Mouse (Mus musculus) CH12.LX (cell line): ENCODE measurements around the gene Arl8b. TPM values are rescaled to one million over a fixed set of nuclear protein-coding genes. Genes with fewer than 3 reads are reported as not detected.

Source experiments
- DNase-seq: peaks from one replicate; pipeline ENCODE4 v3.0.0-alpha.2; 2013; ENCODE audit errors: extremely low read depth
- H3K27ac ChIP-seq: 2 replicates; pipeline ENCODE4 v1.5.1; 2012; ENCODE audit warnings: low read depth, mild to moderate bottlenecking, control low read depth, moderate library complexity; ENCODE audit not compliant: insufficient read depth
- H3K27me3 ChIP-seq: replicated peaks from 2 replicates; pipeline ENCODE3; 2012; ENCODE audit warnings: inconsistent platforms
- H3K36me3 ChIP-seq, 2 experiments: replicated peaks in 1 of 2; 2 replicates each; pipeline versions ENCODE3 to v1.6.1; 2012; ENCODE audit warnings: inconsistent platforms in 1 of 2, low read length in 1 of 2, mild to moderate bottlenecking in 1 of 2, mixed read lengths in 1 of 2, moderate library complexity in 1 of 2; ENCODE audit not compliant: control insufficient read depth in 1 of 2, insufficient read depth in 1 of 2
- H3K4me1 ChIP-seq, 2 experiments: 2 replicates each; pipeline ENCODE4 v1.6.1; 2012; ENCODE audit warnings: inconsistent platforms in 1 of 2, moderate library complexity in 1 of 2; ENCODE audit not compliant: insufficient read depth in 2 of 2, control insufficient read depth in 1 of 2
- H3K4me2 ChIP-seq: 2 replicates; pipeline ENCODE4 v1.6.1; 2012; ENCODE audit warnings: low read depth, mild to moderate bottlenecking, control low read depth; ENCODE audit not compliant: poor library complexity, insufficient read depth, severe bottlenecking
- H3K4me3 ChIP-seq, 3 experiments: fragments of 150-350 bp in 1 of 3; sonication (generic) in 1 of 3; replicated peaks in 1 of 3; 2 replicates each; pipeline versions ENCODE3 to v1.5.1; 2011 to 2012; ENCODE audit warnings: low read depth in 2 of 3, low read length in 2 of 3, mild to moderate bottlenecking in 2 of 3, moderate library complexity in 2 of 3, control low read depth in 1 of 3, improper control_type of control experiment in 1 of 3, inconsistent platforms in 1 of 3, mixed read lengths in 1 of 3; ENCODE audit not compliant: poor library complexity in 1 of 3
- H3K79me2 ChIP-seq: replicated peaks from 2 replicates; pipeline ENCODE4 v1.6.1; 2012; ENCODE audit warnings: mild to moderate bottlenecking, moderate library complexity; ENCODE audit not compliant: control insufficient read depth, poor library complexity, insufficient read depth, severe bottlenecking; ENCODE audit errors: extremely low read depth
- H3K9ac ChIP-seq: 2 replicates; pipeline ENCODE4 v1.6.1; 2012; ENCODE audit warnings: low read depth, mild to moderate bottlenecking, control low read depth, moderate library complexity; ENCODE audit not compliant: insufficient read depth
- H3K9me3 ChIP-seq: replicated peaks from 2 replicates; pipeline ENCODE3; 2012; ENCODE audit warnings: low read length, inconsistent platforms, mixed read lengths
- BHLHE40 ChIP-seq: IDR thresholded peaks from 2 replicates; pipeline ENCODE4 v1.6.1; 2011; ENCODE audit warnings: mild to moderate bottlenecking, low read depth, low read length, improper control_type of control experiment
- CHD1 ChIP-seq: IDR thresholded peaks from 2 replicates; pipeline ENCODE4 v1.6.1; 2012; ENCODE audit warnings: low read depth, low read length, improper control_type of control experiment, inconsistent platforms
- CTCF ChIP-seq, 2 experiments: IDR thresholded peaks in 1 of 2; conservative IDR thresholded peaks in 1 of 2; 2 replicates each; pipeline ENCODE4 v1.5.1; 2011 to 2012; ENCODE audit warnings: low read depth in 2 of 2, low read length in 2 of 2, improper control_type of control experiment in 1 of 2, inconsistent platforms in 1 of 2, mild to moderate bottlenecking in 1 of 2, moderate library complexity in 1 of 2
- EP300 ChIP-seq: IDR thresholded peaks from 2 replicates; pipeline ENCODE4 v1.6.1; 2011; ENCODE audit warnings: low read length, improper control_type of control experiment
- GABPA ChIP-seq: IDR thresholded peaks from 2 replicates; pipeline ENCODE4 v1.6.1; 2012; ENCODE audit warnings: low read depth, low read length, improper control_type of control experiment, inconsistent platforms; ENCODE audit not compliant: insufficient replicate concordance
- JUND ChIP-seq: conservative IDR thresholded peaks from 2 replicates; pipeline ENCODE4 v1.6.1; 2011; ENCODE audit warnings: low read depth, low read length, improper control_type of control experiment
- KAT2A ChIP-seq: IDR thresholded peaks from 2 replicates; pipeline ENCODE4 v1.6.1; 2012; ENCODE audit warnings: low read length, improper control_type of control experiment, inconsistent platforms; ENCODE audit not compliant: insufficient replicate concordance
- MAFK ChIP-seq: IDR thresholded peaks from 2 replicates; pipeline ENCODE4 v1.6.1; 2011; ENCODE audit warnings: low read length, improper control_type of control experiment; ENCODE audit not compliant: insufficient replicate concordance
- MAX ChIP-seq: IDR thresholded peaks from 2 replicates; pipeline ENCODE4 v1.6.1; 2011; ENCODE audit warnings: low read length, improper control_type of control experiment
- MAZ ChIP-seq: IDR thresholded peaks from 2 replicates; pipeline ENCODE4 v1.6.1; 2012; ENCODE audit warnings: low read depth, mild to moderate bottlenecking, inconsistent platforms, low read length, improper control_type of control experiment, moderate library complexity
- MEF2A ChIP-seq: IDR thresholded peaks from 2 replicates; pipeline ENCODE4 v1.6.1; 2014; ENCODE audit warnings: low read depth, mild to moderate bottlenecking, inconsistent platforms, low read length, improper control_type of control experiment, borderline replicate concordance
- MXI1 ChIP-seq: IDR thresholded peaks from 2 replicates; pipeline ENCODE4 v1.6.1; 2011; ENCODE audit warnings: mild to moderate bottlenecking, low read depth, low read length, improper control_type of control experiment
- MYC ChIP-seq: IDR thresholded peaks from 2 replicates; pipeline ENCODE4 v1.6.1; 2011; ENCODE audit warnings: low read depth, mild to moderate bottlenecking, improper control_type of control experiment, low read length
- NRF1 ChIP-seq: IDR thresholded peaks from 2 replicates; pipeline ENCODE4 v1.6.1; 2014; ENCODE audit warnings: low read depth, mild to moderate bottlenecking, inconsistent platforms, low read length, improper control_type of control experiment, moderate library complexity
- POLR2A ChIP-seq: IDR thresholded peaks from 2 replicates; pipeline ENCODE4 v1.6.1; 2011; ENCODE audit warnings: low read depth, mild to moderate bottlenecking, improper control_type of control experiment, low read length
- POLR2AphosphoS2 ChIP-seq: IDR thresholded peaks from 2 replicates; pipeline ENCODE4 v1.6.1; 2011; ENCODE audit warnings: low read depth, low read length, improper control_type of control experiment
- RAD21 ChIP-seq: IDR thresholded peaks from 2 replicates; pipeline ENCODE4 v1.6.1; 2011; ENCODE audit warnings: low read depth, mild to moderate bottlenecking, low read length, improper control_type of control experiment, moderate library complexity
- RCOR1 ChIP-seq: conservative IDR thresholded peaks from 2 replicates; pipeline ENCODE4 v1.6.1; 2012; ENCODE audit warnings: low read depth, mild to moderate bottlenecking, inconsistent platforms, low read length, improper control_type of control experiment
- SIN3A ChIP-seq: IDR thresholded peaks from 2 replicates; pipeline ENCODE4 v1.6.1; 2012; ENCODE audit warnings: low read length, improper control_type of control experiment, inconsistent platforms
- TBP ChIP-seq: conservative IDR thresholded peaks from 2 replicates; pipeline ENCODE4 v1.6.1; 2011; ENCODE audit warnings: low read depth, low read length, improper control_type of control experiment
- USF1 ChIP-seq: IDR thresholded peaks from 2 replicates; pipeline ENCODE4 v1.6.1; 2014; ENCODE audit warnings: low read depth, mild to moderate bottlenecking, inconsistent platforms, low read length, improper control_type of control experiment
- USF2 ChIP-seq: conservative IDR thresholded peaks from 2 replicates; pipeline ENCODE4 v1.6.1; 2011; ENCODE audit warnings: low read depth, low read length, improper control_type of control experiment
- ZC3H11A ChIP-seq: IDR thresholded peaks from 2 replicates; pipeline ENCODE4 v1.6.1; 2012; ENCODE audit warnings: low read depth, mild to moderate bottlenecking, inconsistent platforms, low read length, improper control_type of control experiment
- ZKSCAN1 ChIP-seq: IDR thresholded peaks from 2 replicates; pipeline ENCODE4 v1.6.1; 2012; ENCODE audit warnings: low read depth, inconsistent platforms, low read length, improper control_type of control experiment, borderline replicate concordance
- ZMIZ1 ChIP-seq: IDR thresholded peaks from 2 replicates; pipeline ENCODE4 v1.6.1; 2012; ENCODE audit warnings: low read depth, mild to moderate bottlenecking, inconsistent platforms, low read length, improper control_type of control experiment
- dilution Hi-C: fragments of 300-500 bp; cut with MboI; formaldehyde crosslinking; loops from 2 replicates; pipeline ENCODE4 v1.14.3; 2020; ENCODE audit warnings: low sequenced_read_pairs; ENCODE audit not compliant: extremely low pct_unique_long_range_greater_than_20kb, extremely low pct_ligation_motif_present
- in situ Hi-C: fragments of 300-500 bp; cut with MboI; formaldehyde crosslinking; loops from 3 replicates; pipeline ENCODE4 v1.14.3; 2019; ENCODE audit warnings: low sequenced_read_pairs, low pct_ligation_motif_present, low pct_unique_long_range_greater_than_20kb, mixed read lengths
- polyA plus RNA-seq: library from polyadenylated mRNA; unstranded; fragments of >175 nt; gene quantifications from 2 replicates; pipeline ENCODE4 v1.2.1, GENCODE M21; 2012; ENCODE audit warnings: low read depth; ENCODE audit not compliant: insufficient read length
- total RNA-seq, 2 experiments: library from RNA; depleted of rRNA; stranded (reverse); fragments of 300-350 nt in 1 of 2; fragments of >200 nt in 1 of 2; gene quantifications; 2 replicates each; pipeline ENCODE4 v1.2.3; 2012 to 2014

Arl8b gene
- total and polyA plus RNA-seq, 3 experiments, result 47.8 to 170 (median 141) TPM

- TF ChIP-seq ZKSCAN1 (no peak), MEF2A (no peak; the same call in 1 of the 2 replicates), MYC (peak; percentile 46), BHLHE40 (peak; percentile 80), POLR2AphosphoS2 (no peak), RCOR1 (peak; percentile 66), POLR2A (peak; percentile 50), CTCF (conservative IDR thresholded peaks at IDR 0.05 in 1 of 2, IDR thresholded peaks at IDR 0.05 in 1 of 2; ENCODE audit: low read depth in 2 of 2, low read length in 2 of 2) (no peak), TBP (0 out of 2 replicates have a peak, but pooled peaks have one; percentile 46), MAZ (peak; percentile 50; the same call in 1 of the 2 replicates), JUND (0 out of 2 replicates have a peak, but pooled peaks have one; percentile 31), ZMIZ1 (peak; percentile 47), EP300 (peak; percentile 86), NRF1 (peak; percentile 53)
Observed at GRCm38 (mm10) chr6:108835765-108836691, 53.1 kb downstream of the Arl8b start (continued).

DNA sequence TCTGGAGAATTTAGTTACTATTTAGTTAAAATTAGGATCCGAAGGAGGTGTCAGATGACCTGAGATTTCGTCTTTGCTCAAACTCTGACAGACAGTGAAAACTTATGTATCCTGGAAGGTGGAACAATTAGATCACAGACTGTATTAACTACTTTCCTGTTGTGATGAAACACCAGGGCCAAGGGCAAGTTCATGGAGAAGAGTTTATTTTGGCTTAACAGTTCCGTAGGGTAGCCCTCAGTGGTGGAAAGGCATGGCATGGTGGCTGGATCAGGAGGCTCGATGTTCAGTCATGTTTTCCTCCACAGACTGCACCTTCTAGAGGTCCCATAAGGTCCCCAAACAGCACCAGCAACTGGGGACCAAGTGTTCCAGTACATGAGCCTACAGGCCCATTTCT lies 54.2 kb downstream of the Arl8b start:
- Histone ChIP-seq H3K4me3 (peak overlapping the region; percentile 38 to 96 (median 43)), H3K4me2 (peak overlapping the region; percentile 100), H3K9ac (peak overlapping the region; percentile 79), H3K79me2 (peaks cover 85% of the 10 kb centered on the region), H3K36me3 (peaks cover 35 to 42% of the 10 kb centered on the region in 2 experiments), H3K4me1 (peaks cover 16 to 67% of the 10 kb centered on the region in 2 experiments), H3K27me3 (no peaks in the 10 kb centered on the region), H3K9me3 (no peaks in the 10 kb centered on the region), H3K27ac (peak overlapping the region; percentile 93)
- TF ChIP-seq USF1 (no peak), CHD1 (peak; percentile 24; the same call in 1 of the 2 replicates)
- dilution Hi-C loops, result no loop called here
- DNase-seq, result no peak
- in situ Hi-C loops, result no loop called here

GRCm38 (mm10) chr6:108837958-108838357 lies 55.1 kb downstream of the Arl8b start:
- no peak for DNase-seq
- H3K79me2 ChIP-seq, result peaks cover 79% of the 10 kb centered on the region
- peak overlapping the region; percentile 93; the same call in 1 of the 2 replicates for H3K27ac ChIP-seq
- no peaks in the 10 kb centered on the region for H3K27me3 ChIP-seq
- no peak for TF ChIP-seq KAT2A
- no peak for TF ChIP-seq ZC3H11A
- TF ChIP-seq MXI1, result 0 out of 2 replicates have a peak, but pooled peaks have one; percentile 64
- TF ChIP-seq MAX, result no peak
- no peak for TF ChIP-seq MAFK
- no peak for TF ChIP-seq NRF1
- TF ChIP-seq JUND, result no peak
- peak; percentile 39; the same call in 1 of the 2 replicates for TF ChIP-seq SIN3A
- TF ChIP-seq GABPA, result no peak
- TF ChIP-seq MYC, result no peak
- TF ChIP-seq POLR2A, result peak; percentile 34; the same call in 1 of the 2 replicates
- TF ChIP-seq USF2, result no peak
- TF ChIP-seq RAD21, result no peak
- no peak for TF ChIP-seq ZKSCAN1
- TF ChIP-seq, all 38 proteins: peak for 3
- dilution Hi-C loops, result no loop called here
- H3K9ac ChIP-seq, result peak overlapping the region; percentile 79
- H3K36me3 ChIP-seq, result peaks cover 41 to 50% of the 10 kb centered on the region in 2 experiments
- peak overlapping the region; percentile 100 for H3K4me2 ChIP-seq
- peaks cover 19 to 75% of the 10 kb centered on the region in 2 experiments for H3K4me1 ChIP-seq
- H3K9me3 ChIP-seq, result no peaks in the 10 kb centered on the region
- peak overlapping the region in 2 of 3 experiments; percentile 32 to 96 for H3K4me3 ChIP-seq
- in situ Hi-C loops, result no loop called here
